Mouse (Mus musculus): Measurements from ENCODE around the gene Tmsb4x.

Gene Tmsb4x

DNA sequence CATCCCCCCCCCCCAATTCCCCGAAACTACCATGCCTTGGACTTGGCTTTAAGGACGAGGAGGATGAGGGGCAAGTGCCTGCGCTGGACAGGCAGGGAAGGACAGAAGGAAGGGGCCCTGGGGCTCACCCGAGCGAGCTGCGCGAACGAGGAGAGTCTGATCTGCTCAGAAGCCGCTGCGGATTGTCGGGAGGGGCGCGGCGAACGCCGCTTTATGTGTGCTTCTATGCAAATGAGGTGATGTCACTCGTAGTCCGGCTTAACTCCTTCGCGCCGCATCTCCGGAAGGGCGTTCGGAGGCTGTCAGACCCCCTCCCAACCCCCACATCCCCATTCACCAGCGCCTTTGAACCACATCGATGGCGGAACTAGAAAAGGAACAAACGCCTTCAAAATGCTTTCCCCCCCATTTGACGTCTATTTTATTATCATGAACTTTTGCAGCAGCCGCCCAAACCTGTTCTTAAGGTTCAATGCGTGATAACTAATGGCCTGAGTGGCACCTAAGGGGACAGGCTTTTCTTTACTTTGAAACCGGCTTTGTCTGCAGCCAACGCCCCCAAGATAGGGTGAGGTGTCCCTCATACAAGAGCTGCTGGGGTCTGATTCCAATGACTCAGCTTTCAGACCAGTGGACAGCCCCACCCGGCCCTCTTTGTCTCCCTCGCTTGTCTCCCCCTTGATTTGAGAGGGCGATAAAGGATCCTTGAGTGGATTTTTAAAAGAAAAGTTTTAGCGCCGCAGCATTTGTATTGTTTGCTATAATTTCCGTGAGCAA, at the start of gene Tmsb4x:
Tmsb4x (minus strand) TSS at position 338 of the 777 bp plus-strand sequence.
- DNase-seq (ENCODE audit: low read depth, low spot score): peak; percentile 88

DNA sequence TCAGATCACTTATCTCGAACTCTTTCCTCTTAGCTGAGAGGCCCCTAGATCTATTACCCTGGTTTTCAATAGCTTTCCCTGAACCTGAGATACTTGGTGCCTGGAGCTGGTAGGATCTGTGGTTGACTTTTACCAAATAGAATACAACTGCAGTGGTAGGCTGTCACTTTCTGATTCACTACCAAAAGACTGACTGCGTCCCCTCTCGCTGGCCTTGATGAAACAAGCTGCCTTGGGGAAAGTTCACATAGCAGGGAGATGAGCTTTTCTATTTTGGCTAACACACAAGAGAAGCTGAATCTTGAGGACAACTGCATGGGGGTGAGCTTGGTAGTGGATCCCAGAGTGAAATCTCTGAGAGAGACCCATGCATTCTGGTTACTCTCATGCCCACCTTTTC, 32.6 kb upstream of the Tmsb4x start:
- DNase-seq (ENCODE audit: low read depth, low spot score): no peak

- DNase-seq (ENCODE audit: low read depth, low spot score): no peak
Measured at GRCm38 (mm10) chrX:167239293-167239921, 30.3 kb upstream of the Tmsb4x start.

- peak; percentile 73 for DNase-seq (ENCODE audit: low read depth, low spot score)
Measured at GRCm38 (mm10) chrX:167233104-167233687, 24.1 kb upstream of the Tmsb4x start.

- peak; percentile 13 for DNase-seq (ENCODE audit: low read depth, low spot score)
Measured at GRCm38 (mm10) chrX:167231150-167231549, 22.0 kb upstream of the Tmsb4x start.

- no peak for DNase-seq (ENCODE audit: low read depth, low spot score)
Measured at GRCm38 (mm10) chrX:167229819-167230218, 20.7 kb upstream of the Tmsb4x start.

DNA sequence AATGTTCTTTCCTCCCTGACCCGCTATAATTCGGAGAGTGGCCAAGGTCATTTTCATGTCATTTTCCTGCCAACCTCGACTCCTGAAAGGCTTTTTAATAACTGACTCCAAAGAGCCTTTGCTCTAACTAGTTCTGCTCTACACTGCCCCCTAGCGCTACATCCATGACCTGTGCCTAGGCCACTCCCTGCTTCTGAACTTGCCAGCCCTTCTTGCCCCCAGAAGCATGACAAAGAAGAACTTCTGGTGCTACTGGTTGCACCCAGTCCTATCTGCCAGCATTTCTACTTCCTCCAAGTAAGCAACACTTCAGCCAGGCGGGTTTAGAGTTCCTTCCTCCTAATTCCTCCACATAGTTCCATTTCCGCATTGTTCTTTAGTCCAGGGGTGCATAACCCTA, 20.1 kb upstream of the Tmsb4x start:
- peak; percentile 63 for DNase-seq (ENCODE audit: low read depth, low spot score)

DNA sequence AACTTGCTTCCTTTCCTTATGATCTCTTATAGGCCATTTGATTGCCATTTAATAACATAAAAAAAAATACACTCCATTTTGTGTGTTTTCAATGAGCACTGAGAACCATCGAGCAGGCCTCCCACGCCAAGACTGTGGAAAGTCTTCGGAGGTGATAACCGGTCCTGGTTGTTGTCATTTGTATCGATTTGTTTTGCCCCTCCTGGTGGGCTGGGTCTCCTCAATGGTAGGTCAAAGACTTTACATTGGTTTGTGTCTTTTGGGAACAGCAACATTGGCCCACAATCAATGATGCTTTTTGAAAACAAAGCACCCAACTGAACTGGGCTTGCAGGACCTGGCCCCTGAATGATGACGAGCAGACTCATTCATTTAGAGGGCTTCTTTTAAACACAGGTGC, 18.6 kb upstream of the Tmsb4x start:
- DNase-seq (ENCODE audit: low read depth, low spot score): no peak

- DNase-seq (ENCODE audit: low read depth, low spot score): no peak
Measured at GRCm38 (mm10) chrX:167227138-167227537, 18.0 kb upstream of the Tmsb4x start.

DNA sequence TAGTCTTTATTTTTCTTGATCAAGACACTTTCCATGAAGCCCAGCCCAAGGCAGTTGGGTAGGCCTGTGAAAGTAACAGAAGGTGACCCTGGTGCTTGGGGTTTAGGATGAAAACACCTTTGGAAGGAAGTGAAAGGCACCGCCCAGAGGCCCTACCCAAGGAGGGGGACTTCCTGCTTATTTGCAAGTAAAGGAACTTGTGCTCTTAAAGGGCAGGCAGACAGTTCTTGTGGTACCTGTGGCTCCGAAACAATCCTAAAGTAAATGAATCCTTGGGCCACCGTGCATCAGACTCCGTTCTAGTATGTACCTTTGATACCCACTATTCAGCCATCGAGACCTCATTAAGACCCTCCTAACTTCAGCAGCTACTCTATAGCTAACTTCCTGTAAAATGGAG, 17.5 kb upstream of the Tmsb4x start:
- no peak for DNase-seq (ENCODE audit: low read depth, low spot score)

DNA sequence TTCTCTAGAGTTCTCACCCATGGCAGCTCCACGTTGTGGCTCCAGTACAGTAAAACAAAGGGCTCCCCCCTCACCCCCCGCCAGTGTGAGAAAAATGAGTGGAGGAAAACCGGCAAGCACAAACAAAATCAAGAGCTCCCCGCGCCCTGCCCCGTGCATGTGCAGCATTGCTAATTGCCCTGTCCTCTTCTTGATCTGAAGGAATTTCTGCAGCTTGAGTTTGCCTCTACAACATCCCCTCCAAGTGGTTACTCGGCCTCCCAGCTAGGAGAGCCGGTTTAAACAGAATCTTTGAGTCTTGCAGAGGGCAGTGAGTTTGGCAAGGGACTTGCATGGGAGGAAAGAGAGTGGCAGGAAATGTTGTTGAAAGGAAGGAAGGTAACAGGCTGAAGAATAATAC, 3.6 kb upstream of the Tmsb4x start:
- DNase-seq (ENCODE audit: low read depth, low spot score): peak; percentile 69

DNA sequence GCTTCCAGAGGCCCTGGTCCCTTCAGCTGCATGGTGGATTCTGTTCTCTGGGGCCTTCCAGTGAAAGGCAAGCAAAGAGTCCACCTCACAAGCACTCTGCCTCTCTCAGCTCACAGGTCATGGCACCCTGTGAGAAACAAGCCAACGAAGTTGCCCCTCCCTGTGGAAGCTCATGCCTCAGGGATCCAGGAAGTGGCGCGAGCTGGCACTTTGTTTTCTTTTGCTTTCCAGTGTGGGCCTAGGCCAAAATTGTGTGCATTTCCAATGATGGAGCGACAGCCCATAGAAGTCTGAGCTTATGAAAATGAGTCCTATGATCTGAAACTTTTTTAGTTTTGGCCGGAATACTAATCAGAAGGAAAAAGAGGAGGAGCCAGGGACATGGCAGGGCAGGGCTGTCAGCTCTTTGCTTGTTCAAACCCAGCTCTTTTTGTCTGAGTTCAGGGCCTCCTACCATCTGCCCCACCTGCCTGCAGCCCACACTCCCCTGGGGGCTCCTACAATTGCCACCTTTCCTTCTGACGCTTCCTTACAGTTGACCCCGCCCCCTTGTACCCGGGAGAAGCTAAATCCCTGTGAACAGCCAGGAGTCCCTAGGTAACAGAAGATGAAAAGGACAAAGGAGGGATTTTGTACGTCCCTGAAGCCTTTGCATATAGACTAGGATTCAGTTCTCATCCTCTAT, 2.9 kb upstream of the Tmsb4x start:
- no peak for DNase-seq (ENCODE audit: low read depth, low spot score)

DNA sequence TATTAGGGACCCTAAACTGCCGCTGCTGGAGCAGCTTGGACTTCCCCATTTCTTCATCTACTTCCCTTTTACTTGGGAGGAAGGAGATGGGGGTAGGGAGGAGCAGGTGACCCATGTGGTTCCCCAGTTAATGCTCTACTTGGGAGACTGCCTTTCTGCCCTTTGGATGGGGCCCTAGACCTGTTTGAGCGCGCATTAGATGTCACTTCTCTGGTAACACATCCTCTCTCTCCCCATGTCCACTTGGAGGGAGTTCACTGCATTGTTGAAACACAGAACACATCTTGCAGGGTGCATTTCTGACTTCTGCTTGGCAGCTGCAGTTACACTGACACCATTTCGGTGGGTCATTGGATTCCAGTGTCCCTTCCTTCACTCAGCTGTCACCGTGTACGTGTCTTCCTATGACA, 1.2 kb upstream of the Tmsb4x start:
- DNase-seq (ENCODE audit: low read depth, low spot score): no peak

GRCm38 (mm10) chrX:167209828-167210227, 713 bp upstream of the Tmsb4x start:
- no peak for DNase-seq (ENCODE audit: low read depth, low spot score)

GRCm38 (mm10) chrX:167208506-167208820, 652 bp downstream of the Tmsb4x start:
- DNase-seq (ENCODE audit: low read depth, low spot score): peak; percentile 61

DNA sequence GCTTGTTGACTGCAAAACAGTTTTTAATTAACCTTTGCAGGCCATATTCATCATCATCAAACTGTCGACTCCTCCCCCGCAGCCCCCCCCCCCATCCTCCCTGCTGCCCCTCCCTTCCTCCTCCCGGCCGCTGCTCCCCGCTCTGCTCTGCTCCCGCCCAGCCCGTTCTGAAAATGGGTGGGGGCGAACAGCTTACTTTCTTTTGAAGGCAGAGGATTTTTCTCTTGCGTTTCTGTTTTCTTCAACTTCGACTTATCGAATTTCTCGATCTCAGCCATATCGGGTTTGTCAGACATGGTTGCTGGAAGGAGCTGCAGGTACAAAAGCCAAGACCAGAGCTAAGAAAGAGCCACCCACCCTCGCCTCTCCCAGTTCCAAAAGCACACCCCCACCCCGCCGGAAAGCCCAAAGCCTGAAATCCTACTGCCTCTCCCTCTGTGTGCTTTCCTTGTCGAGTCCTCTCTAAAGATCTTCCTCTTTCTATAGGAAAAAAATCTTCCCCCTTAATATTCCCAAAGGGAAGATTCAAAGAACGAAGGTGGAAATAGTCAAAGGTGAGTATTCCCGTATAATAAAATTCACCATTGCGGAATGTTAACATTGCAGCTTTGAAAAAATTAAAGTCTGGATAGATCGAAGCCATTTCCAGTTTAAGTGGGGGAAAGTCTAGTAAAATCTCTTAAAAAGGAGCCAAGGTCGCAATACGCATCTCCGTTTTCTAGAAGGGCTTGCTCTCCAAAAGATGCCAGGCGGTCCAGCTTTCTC, 1.2 kb downstream of the Tmsb4x start:
- peak; percentile 62 for DNase-seq (ENCODE audit: low read depth, low spot score)

DNA sequence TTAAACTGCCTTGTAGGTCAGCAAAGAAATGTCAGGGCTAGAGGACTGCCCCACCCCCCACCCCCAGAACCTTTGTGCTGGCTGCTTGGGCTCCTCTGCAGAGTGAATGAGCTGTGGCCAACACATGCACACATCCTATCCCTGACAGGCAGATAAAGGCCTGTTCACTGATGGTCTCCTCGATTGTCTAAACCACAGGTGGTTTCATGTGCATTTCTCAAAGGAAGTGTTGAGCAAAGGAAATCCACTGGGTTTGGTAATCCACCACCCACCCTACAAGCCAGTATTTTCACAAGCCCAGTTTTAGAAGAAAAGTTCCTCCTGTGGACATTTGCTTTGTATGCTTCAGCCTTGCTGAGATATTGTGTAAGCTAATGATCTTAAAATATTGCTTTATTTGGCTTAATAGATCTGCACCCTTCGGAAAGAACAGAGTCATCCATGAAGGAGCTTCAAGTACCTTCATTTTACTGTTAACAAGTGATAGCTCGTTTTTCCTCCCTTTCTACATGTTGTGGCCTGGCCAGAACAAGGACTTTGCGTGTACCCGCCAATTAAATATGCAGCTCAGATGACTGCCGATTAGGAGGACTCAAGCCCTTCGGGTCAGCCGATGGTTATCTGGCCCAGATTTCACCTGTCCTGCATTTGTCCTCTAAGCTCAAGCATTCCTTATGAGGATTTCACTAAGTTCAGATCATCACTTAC, 3.1 kb downstream of the Tmsb4x start:
- peak; percentile 36 for DNase-seq (ENCODE audit: low read depth, low spot score)

DNA sequence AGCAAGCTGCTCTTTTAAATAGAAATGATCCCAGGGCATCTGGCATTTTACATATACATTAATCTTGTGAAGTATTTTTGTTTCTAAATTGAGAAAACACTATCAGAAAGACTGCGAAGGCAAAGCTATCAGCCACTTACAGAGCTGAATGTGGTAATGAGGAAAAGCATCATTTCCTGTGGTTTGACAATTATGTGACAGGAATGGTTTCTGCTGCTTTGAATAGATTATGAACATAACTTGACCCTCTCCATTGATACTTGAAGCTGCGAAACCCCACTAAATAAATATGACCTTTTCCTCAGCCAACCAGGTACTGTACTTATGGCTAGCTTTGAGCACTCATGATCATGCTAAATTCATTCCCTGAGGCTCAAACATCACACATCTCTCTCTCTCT, 7.8 kb downstream of the Tmsb4x start:
- no peak for DNase-seq (ENCODE audit: low read depth, low spot score)

GRCm38 (mm10) chrX:167195228-167195649, 13.9 kb downstream of the Tmsb4x start:
- peak; percentile 11 for DNase-seq (ENCODE audit: low read depth, low spot score)

DNA sequence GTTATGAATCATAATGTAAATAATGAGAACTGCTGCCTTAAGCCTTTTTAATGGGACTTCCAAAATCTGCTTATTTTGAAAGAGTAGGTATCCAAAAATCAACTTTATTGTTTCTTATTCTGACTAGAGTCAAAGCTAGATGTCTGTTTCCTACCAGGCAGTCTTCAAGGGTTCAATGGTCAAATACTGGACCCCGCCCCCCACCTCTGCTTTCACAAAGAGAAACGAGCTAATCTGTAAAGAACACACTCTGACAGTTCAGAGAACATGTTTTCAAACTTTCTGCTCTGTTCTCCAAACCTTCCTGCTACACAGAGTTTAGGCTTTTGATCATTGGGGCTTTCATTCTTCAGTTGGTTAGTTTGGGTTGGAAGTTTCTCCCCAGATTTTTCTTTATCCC, 22.8 kb downstream of the Tmsb4x start:
- no peak for DNase-seq (ENCODE audit: low read depth, low spot score)

- peak; percentile 77 for DNase-seq (ENCODE audit: low read depth, low spot score)
Measured at GRCm38 (mm10) chrX:167183535-167183934, 25.6 kb downstream of the Tmsb4x start.
